29 mouse cellular contexts compared by ENCODE assay signal in genomic region chr4:154915286-154915685, GRCm38 (mm10). TPM values are rescaled to one million over a fixed set of nuclear protein-coding genes. Genes with fewer than 3 reads are reported as not detected.
DNase-seq lines count a peak whose midpoint lies in the region; ATAC-seq and TF ChIP-seq lines count a peak whose summit lies in the region.
"Had no signal": no experiment of that assay in that cellular context is flagged by ENCODE, and none has a peak within 500 bp of the region (broad histone marks: within the 10 kb centered on the region; RNA-seq: fewer than 3 reads in every experiment).

No protein-coding gene starts in this region.

- ATAC-seq in kidney, embryonic 16.5 days (ENCODE audit: low FRiP score, low TSS enrichment) = no peak
- ATAC-seq in common myeloid progenitor, adult 5-6 weeks (replicated peaks; ENCODE audit: low read depth, poor library complexity, severe bottlenecking) = peak; percentile 41
- no peak for ATAC-seq in liver, embryonic 14.5 days (ENCODE audit: insufficient read depth)
- peak; percentile 18; the same call in 1 of the 2 replicates for ATAC-seq in megakaryocyte progenitor cell, adult 5-6 weeks (replicated peaks; ENCODE audit: poor library complexity)
- no peak for ATAC-seq in hindbrain, embryonic 13.5 days (ENCODE audit: low FRiP score)
- ATAC-seq: lung, postnatal 0 days; midbrain, embryonic 15.5 days had no signal

- no peak overlapping the region for H3K4me3 ChIP-seq in kidney, embryonic 16.5 days (ENCODE audit: low read length)
- H3K4me3 ChIP-seq in liver, embryonic 14.5 days (ENCODE audit: insufficient read depth in 1 of 2, low read depth in 2 of 2, low read length in 2 of 2) = no peak overlapping the region
- H3K4me3 ChIP-seq in hindbrain, embryonic 13.5 days = no peak overlapping the region
- H3K4me3 ChIP-seq: embryonic facial prominence, embryonic 13.5 days; forebrain, embryonic 12.5 days; heart, embryonic 13.5 days; limb, embryonic 15.5 days; midbrain, embryonic 15.5 days; neural tube, embryonic 12.5 days; stomach, embryonic 15.5 days had no signal

- no peak for TF ChIP-seq CTCF in liver, embryonic 14.5 days (IDR thresholded peaks at IDR 0.05; ENCODE audit: low read depth)

- no peak overlapping the region for H3K27ac ChIP-seq in kidney, embryonic 16.5 days (ENCODE audit: low read length)
- peak overlapping the region; percentile 97 for H3K27ac ChIP-seq in liver, embryonic 14.5 days
- no peak overlapping the region for H3K27ac ChIP-seq in hindbrain, embryonic 13.5 days
- H3K27ac ChIP-seq: embryonic facial prominence, embryonic 13.5 days; forebrain, embryonic 12.5 days; heart, embryonic 13.5 days; limb, embryonic 15.5 days; midbrain, embryonic 15.5 days; neural tube, embryonic 12.5 days; stomach, embryonic 15.5 days had no signal

- TF ChIP-seq EP300 in liver, embryonic 14.5 days (IDR thresholded peaks at IDR 0.05; ENCODE audit: low read depth) = no peak

- no peaks in the 10 kb centered on the region for H3K27me3 ChIP-seq in kidney, embryonic 16.5 days (ENCODE audit: insufficient read depth, low read length)
- no peaks in the 10 kb centered on the region for H3K27me3 ChIP-seq in liver, embryonic 14.5 days (ENCODE audit: control insufficient read depth, insufficient read depth, low read length)
- no peaks in the 10 kb centered on the region for H3K27me3 ChIP-seq in hindbrain, embryonic 13.5 days
- H3K27me3 ChIP-seq: embryonic facial prominence, embryonic 13.5 days; forebrain, embryonic 12.5 days; heart, embryonic 13.5 days; limb, embryonic 15.5 days; midbrain, embryonic 15.5 days; neural tube, embryonic 12.5 days; stomach, embryonic 15.5 days had no signal

- H3K4me1 ChIP-seq in kidney, embryonic 16.5 days (ENCODE audit: insufficient read depth, low read length) = peaks cover 6% of the 10 kb centered on the region
- H3K4me1 ChIP-seq in liver, embryonic 14.5 days (replicated peaks; ENCODE audit: control insufficient read depth in 2 of 2, insufficient read depth in 2 of 2, low read length in 1 of 2) = peaks cover 60 to 72% of the 10 kb centered on the region in 2 experiments
- H3K4me1 ChIP-seq in hindbrain, embryonic 13.5 days (replicated peaks) = 0 out of 2 replicates have a peak, but pooled peaks cover 6% of the 10 kb centered on the region
- H3K4me1 ChIP-seq: midbrain, embryonic 15.5 days; neural tube, embryonic 12.5 days had no signal

- peak; percentile 31 to 50 for DNase-seq in kidney, postnatal 36 days
- no peak for DNase-seq in liver, embryonic 14.5 days (ENCODE audit: low read depth in 3 of 3, low spot score in 3 of 3)
- no peak for DNase-seq in layer of hippocampus, adult 8-10 months (ENCODE audit: low spot score in 2 of 2)
- DNase-seq: adrenal gland, adult 2 months; B cell, adult 2 months; cerebellum, adult 18-20 months; cerebellum, postnatal 25 days; embryo, embryonic 11 days; heart, postnatal 14 days; kidney, postnatal 4 days; layer of hippocampus, adult 9-11 months; left cerebral cortex, postnatal 4 days; right cerebral cortex, postnatal 25 days; thymus, postnatal 25 days had no signal

- H3K9me3 ChIP-seq in kidney, embryonic 16.5 days (ENCODE audit: low read length) = no peaks in the 10 kb centered on the region
- H3K9me3 ChIP-seq in liver, embryonic 14.5 days (ENCODE audit: control insufficient read depth, low read length) = no peaks in the 10 kb centered on the region
- H3K9me3 ChIP-seq in hindbrain, embryonic 13.5 days = no peaks in the 10 kb centered on the region
- H3K9me3 ChIP-seq: embryonic facial prominence, embryonic 13.5 days; forebrain, embryonic 12.5 days; heart, embryonic 13.5 days; limb, embryonic 15.5 days; midbrain, embryonic 15.5 days; neural tube, embryonic 12.5 days; stomach, embryonic 15.5 days had no signal

- no peak overlapping the region for H3K4me2 ChIP-seq in kidney, embryonic 16.5 days (replicated peaks; ENCODE audit: low read depth, low read length)
- peak overlapping the region; percentile 6; the same call in 1 of the 2 replicates for H3K4me2 ChIP-seq in liver, embryonic 14.5 days (ENCODE audit: low read depth)
- no peak overlapping the region for H3K4me2 ChIP-seq in hindbrain, embryonic 13.5 days
- H3K4me2 ChIP-seq: embryonic facial prominence, embryonic 13.5 days; forebrain, embryonic 12.5 days; heart, embryonic 13.5 days; limb, embryonic 15.5 days; midbrain, embryonic 15.5 days; neural tube, embryonic 12.5 days; stomach, embryonic 15.5 days had no signal

- no peaks in the 10 kb centered on the region for H3K36me3 ChIP-seq in kidney, embryonic 16.5 days (ENCODE audit: insufficient read depth, low read length)
- peaks cover 49% of the 10 kb centered on the region for H3K36me3 ChIP-seq in liver, embryonic 14.5 days (replicated peaks; ENCODE audit: control insufficient read depth, insufficient read depth, low read depth)
- H3K36me3 ChIP-seq in hindbrain, embryonic 13.5 days = no peaks in the 10 kb centered on the region
- H3K36me3 ChIP-seq: embryonic facial prominence, embryonic 13.5 days; forebrain, embryonic 12.5 days; heart, embryonic 13.5 days; limb, embryonic 15.5 days; midbrain, embryonic 15.5 days; neural tube, embryonic 12.5 days; stomach, embryonic 15.5 days had no signal

- no peak overlapping the region for H3K9ac ChIP-seq in kidney, embryonic 16.5 days (replicated peaks; ENCODE audit: low read length)
- H3K9ac ChIP-seq in liver, embryonic 14.5 days (replicated peaks) = no peak overlapping the region; the same call in 1 of the 2 replicates
- H3K9ac ChIP-seq in hindbrain, embryonic 13.5 days = no peak overlapping the region
- H3K9ac ChIP-seq: embryonic facial prominence, embryonic 13.5 days; forebrain, embryonic 12.5 days; heart, embryonic 13.5 days; limb, embryonic 15.5 days; midbrain, embryonic 15.5 days; neural tube, embryonic 12.5 days; stomach, embryonic 15.5 days had no signal

- 75% methylated on average over 10 of the region's 10 CpGs for WGBS in kidney, embryonic 16.5 days
- WGBS in liver, embryonic 14.5 days (ENCODE audit: insufficient replicate concordance) = 34% methylated on average over 10 of the region's 10 CpGs
- 85% methylated on average over 10 of the region's 10 CpGs for WGBS in hindbrain, embryonic 13.5 days

RNA-seq across cellular contexts. Expression of gene Tnfrsf14, which starts 13.1 kb away (rescaled TPM):
- 0.74 and 0.95 TPM in 2 replicates for polyA plus RNA-seq in kidney, embryonic 16.5 days (2015; fragmentation: Nextera tagmentation; extraction: Ambion mirVana)
- 45.4 and 71.6 TPM in 2 replicates for total RNA-seq in common myeloid progenitor, adult 5-6 weeks (2017)
- polyA plus RNA-seq in liver, embryonic 14.5 days (2012; rRNA removed) = 122 and 308 TPM in 2 replicates
- polyA plus RNA-seq in liver, embryonic 14.5 days (2014; fragmentation: Nextera tagmentation; extraction: Ambion mirVana) = 37.0 and 38.7 TPM in 2 replicates
- total RNA-seq in megakaryocyte progenitor cell, adult 5-6 weeks (2015) = 68.4 and 89.8 TPM in 2 replicates
- 58.3 and 68.2 TPM in 2 replicates for total RNA-seq in megakaryocyte progenitor cell, adult 5-6 weeks (2017)
- polyA plus RNA-seq in hindbrain, embryonic 13.5 days (2015; fragmentation: Nextera tagmentation; extraction: Ambion mirVana) = 0.22 and 0.25 TPM in 2 replicates
- 1 to 10 TPM; 1.6 to 5.2 (median 3.8) TPM for total RNA-seq in layer of hippocampus, adult 8-10 months (2022)

RNA-seq across cellular contexts. Expression of gene Fam213b, which starts 16.4 kb away (rescaled TPM):
- polyA plus RNA-seq in kidney, embryonic 16.5 days (2015; fragmentation: Nextera tagmentation; extraction: Ambion mirVana) = 39.1 and 42.2 TPM in 2 replicates
- total RNA-seq in common myeloid progenitor, adult 5-6 weeks (2017) = 0.87 TPM in 1 of 2 replicates, not detected in the other
- polyA plus RNA-seq in liver, embryonic 14.5 days (2012; rRNA removed) = 4.0 and 5.8 TPM in 2 replicates
- 9.3 and 9.8 TPM in 2 replicates for polyA plus RNA-seq in liver, embryonic 14.5 days (2014; fragmentation: Nextera tagmentation; extraction: Ambion mirVana)
- total RNA-seq in megakaryocyte progenitor cell, adult 5-6 weeks (2015) = 5.0 and 5.6 TPM in 2 replicates
- 1.8 and 5.6 TPM in 2 replicates for total RNA-seq in megakaryocyte progenitor cell, adult 5-6 weeks (2017)
- polyA plus RNA-seq in hindbrain, embryonic 13.5 days (2015; fragmentation: Nextera tagmentation; extraction: Ambion mirVana) = 44.1 and 48.8 TPM in 2 replicates
- 10 to 100 TPM; 49.5 to 59.8 (median 57.0) TPM for total RNA-seq in layer of hippocampus, adult 8-10 months (2022)
- total RNA-seq: MEL had no signal

RNA-seq across cellular contexts. Expression of gene Hes5, which starts 45.4 kb away (rescaled TPM):
- polyA plus RNA-seq in kidney, embryonic 16.5 days (2015; fragmentation: Nextera tagmentation; extraction: Ambion mirVana) = 17.2 and 20.1 TPM in 2 replicates
- total RNA-seq in common myeloid progenitor, adult 5-6 weeks (2017) = not detected in 2 replicates
- polyA plus RNA-seq in liver, embryonic 14.5 days (2012; rRNA removed) = 0.04 and 0.16 TPM in 2 replicates
- polyA plus RNA-seq in liver, embryonic 14.5 days (2014; fragmentation: Nextera tagmentation; extraction: Ambion mirVana) = not detected in 2 replicates
- total RNA-seq in megakaryocyte progenitor cell, adult 5-6 weeks (2015) = 0.64 and 0.67 TPM in 2 replicates
- total RNA-seq in megakaryocyte progenitor cell, adult 5-6 weeks (2017) = 0.24 and 4.5 TPM in 2 replicates
- polyA plus RNA-seq in hindbrain, embryonic 13.5 days (2015; fragmentation: Nextera tagmentation; extraction: Ambion mirVana) = 154 and 185 TPM in 2 replicates
- total RNA-seq in layer of hippocampus, adult 8-10 months (2022) = 10 to 100 TPM; 15.1 to 33.7 (median 22.6) TPM
- total RNA-seq: adrenal gland, adult 2 months; gastrocnemius, adult 8-10 months; heart, postnatal 14 days; MEL had no signal
- polyA plus RNA-seq: adrenal gland, adult 2 months; erythroblast, embryonic 14.5 days had no signal

RNA-seq across cellular contexts. Expression of gene Mmel1, which starts 45.9 kb away (rescaled TPM):
- polyA plus RNA-seq in kidney, embryonic 16.5 days (2015; fragmentation: Nextera tagmentation; extraction: Ambion mirVana) = 0.17 TPM in 1 of 2 replicates, not detected in the other
- total RNA-seq in common myeloid progenitor, adult 5-6 weeks (2017) = not detected in 2 replicates
- 2.1 and 2.4 TPM in 2 replicates for polyA plus RNA-seq in liver, embryonic 14.5 days (2012; rRNA removed)
- 2.7 and 2.9 TPM in 2 replicates for polyA plus RNA-seq in liver, embryonic 14.5 days (2014; fragmentation: Nextera tagmentation; extraction: Ambion mirVana)
- total RNA-seq in megakaryocyte progenitor cell, adult 5-6 weeks (2015) = not detected in 2 replicates
- not detected in 2 replicates for total RNA-seq in megakaryocyte progenitor cell, adult 5-6 weeks (2017)
- 0.13 and 0.25 TPM in 2 replicates for polyA plus RNA-seq in hindbrain, embryonic 13.5 days (2015; fragmentation: Nextera tagmentation; extraction: Ambion mirVana)
- total RNA-seq in layer of hippocampus, adult 8-10 months (2022) = under 1 TPM; 0.25 to 0.73 (median 0.41) TPM
- total RNA-seq: gastrocnemius, adult 8-10 months had no signal

RNA-seq across cellular contexts. Expression of gene Pank4, which starts 48.6 kb away (rescaled TPM):
- polyA plus RNA-seq in kidney, embryonic 16.5 days (2015; fragmentation: Nextera tagmentation; extraction: Ambion mirVana) = 51.9 and 53.8 TPM in 2 replicates
- 15.0 and 35.5 TPM in 2 replicates for total RNA-seq in common myeloid progenitor, adult 5-6 weeks (2017)
- 27.9 and 32.5 TPM in 2 replicates for polyA plus RNA-seq in liver, embryonic 14.5 days (2012; rRNA removed)
- polyA plus RNA-seq in liver, embryonic 14.5 days (2014; fragmentation: Nextera tagmentation; extraction: Ambion mirVana) = 19.5 and 21.6 TPM in 2 replicates
- total RNA-seq in megakaryocyte progenitor cell, adult 5-6 weeks (2015) = 28.0 and 43.9 TPM in 2 replicates
- 24.6 and 24.8 TPM in 2 replicates for total RNA-seq in megakaryocyte progenitor cell, adult 5-6 weeks (2017)
- polyA plus RNA-seq in hindbrain, embryonic 13.5 days (2015; fragmentation: Nextera tagmentation; extraction: Ambion mirVana) = 37.4 and 38.1 TPM in 2 replicates
- total RNA-seq in layer of hippocampus, adult 8-10 months (2022) = 10 to 100 TPM; 34.4 to 46.8 (median 42.3) TPM

Comparison
In these comparisons a context has a peak if more than half of its experiments do, and no peak if none do; other contexts are left out.
1. DNase-seq: peak in kidney, postnatal 36 days (2 of 2); none in liver, embryonic 14.5 days (0 of 3) and layer of hippocampus, adult 8-10 months (0 of 2).
2. ATAC-seq: peak in common myeloid progenitor, adult 5-6 weeks (single experiment) and megakaryocyte progenitor cell, adult 5-6 weeks (single experiment); none in kidney, embryonic 16.5 days (single experiment), liver, embryonic 14.5 days (single experiment) and hindbrain, embryonic 13.5 days (single experiment).
3. RNA of gene Fam213b, which starts 16.4 kb away (total RNA-seq): 49.5 to 59.8 TPM in layer of hippocampus, adult 8-10 months; 1.8 to 5.6 TPM in megakaryocyte progenitor cell, adult 5-6 weeks and 0.87 TPM in common myeloid progenitor, adult 5-6 weeks; every median in the first group is over 4 times any median in the second.